Mouse (Mus musculus) kidney, postnatal 0 days (tissue): ENCODE data around the gene Phkb. TPM values are rescaled to one million over a fixed set of nuclear protein-coding genes. Genes with fewer than 3 reads are reported as not detected.

Experiments
- ATAC-seq: fragments of 200-750 bp; cut with Nextera tagmentation; replicated peaks from 2 replicates; pipeline ENCODE4 v1.8.0; 2017; ENCODE audit warnings: low read depth, moderate number of reproducible peaks, moderate TSS enrichment, moderate library complexity; ENCODE audit not compliant: low FRiP score
- DNase-seq: peaks from one replicate; pipeline ENCODE4 v3.0.0-alpha.2; 2016; ENCODE audit warnings: low spot score
- H3K27ac ChIP-seq: fragments of 300-500 bp; sonication (generic); 2 replicates; pipeline ENCODE4 v1.5.1; 2014; ENCODE audit warnings: mild to moderate bottlenecking
- H3K27me3 ChIP-seq: fragments of 300-500 bp; sonication (generic); 2 replicates; pipeline ENCODE4 v1.6.1; 2014; ENCODE audit warnings: low read length, mixed read lengths; ENCODE audit not compliant: insufficient read depth
- H3K36me3 ChIP-seq: fragments of 300-500 bp; sonication (generic); 2 replicates; pipeline ENCODE4 v1.6.1; 2014; ENCODE audit warnings: low read length, mixed read lengths; ENCODE audit not compliant: insufficient read depth
- H3K4me1 ChIP-seq: fragments of 300-500 bp; sonication (generic); replicated peaks from 2 replicates; pipeline ENCODE4 v1.6.1; 2014; ENCODE audit warnings: antibody characterized with exemption, low read length, mixed read lengths; ENCODE audit not compliant: insufficient read depth
- H3K4me2 ChIP-seq: fragments of 300-500 bp; sonication (generic); 2 replicates; pipeline ENCODE4 v1.6.1; 2014; ENCODE audit warnings: mild to moderate bottlenecking, low read length, moderate library complexity, mixed read lengths
- H3K4me3 ChIP-seq: fragments of 300-500 bp; sonication (generic); replicated peaks from 2 replicates; pipeline ENCODE4 v1.5.1; 2014; ENCODE audit warnings: low read depth, low read length
- H3K9ac ChIP-seq: fragments of 300-500 bp; sonication (generic); 2 replicates; pipeline ENCODE4 v1.6.1; 2014; ENCODE audit warnings: low read depth, low read length
- H3K9me3 ChIP-seq: fragments of 300-500 bp; sonication (generic); replicated peaks from 2 replicates; pipeline ENCODE4 v1.6.1; 2016; ENCODE audit warnings: low read length, inconsistent platforms, mixed read lengths
- CTCF ChIP-seq: IDR thresholded peaks from 2 replicates; pipeline ENCODE4 v1.5.1; 2016; ENCODE audit warnings: antibody characterized with exemption, low read depth, mild to moderate bottlenecking, moderate library complexity
- WGBS: fragments of 180-500 bp; shearing (Covaris S2); extraction: QIAGEN DNeasy Blood & Tissue Kit; methylation state at CpG from one replicate; pipeline ENCODE4 v1.1.7; 2014; 5-methylcytosine and 5-hydroxymethylcytosine counted together
- polyA plus RNA-seq: library from polyadenylated mRNA; unstranded; fragments of >200 nt; fragmentation: Nextera tagmentation; extraction: Ambion mirVana; gene quantifications from 2 replicates; pipeline ENCODE4 v1.2.1, GENCODE M21; 2015

Gene Phkb
- polyA plus RNA-seq, 1 experiment from 2014 or later, result 44.8 TPM

DNA sequence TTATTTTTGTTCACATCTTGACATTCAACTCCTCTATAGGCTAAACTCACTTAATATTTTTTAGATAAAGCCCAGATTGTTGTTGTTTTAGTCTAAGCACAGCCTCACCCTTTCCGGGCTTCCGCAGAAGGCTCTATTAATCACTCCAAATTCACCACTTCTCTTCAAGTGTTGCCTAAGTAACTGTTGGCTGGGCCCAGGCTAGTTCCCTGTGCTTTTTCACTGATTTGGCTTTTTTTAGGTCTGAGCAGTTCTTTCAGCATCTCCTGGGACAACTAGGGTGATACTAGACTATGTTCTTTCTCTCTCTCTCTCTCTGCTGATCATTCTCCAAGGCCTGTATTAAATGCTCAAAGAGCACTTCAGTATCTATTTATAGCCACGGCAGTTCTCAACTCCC lies 85.3 kb downstream of the Phkb start:
- H3K4me2 ChIP-seq, result no peak overlapping the region
- no peaks in the 10 kb centered on the region for H3K9me3 ChIP-seq
- H3K9ac ChIP-seq, result no peak overlapping the region
- no peak for TF ChIP-seq CTCF
- no peak for ATAC-seq
- DNase-seq, result peak; percentile 71
- no peaks in the 10 kb centered on the region for H3K36me3 ChIP-seq
- WGBS, result 44% methylated on average over 3 of the region's 3 CpGs
- no peak overlapping the region for H3K27ac ChIP-seq
- H3K27me3 ChIP-seq, result no peaks in the 10 kb centered on the region
- no peaks in the 10 kb centered on the region for H3K4me1 ChIP-seq
- H3K4me3 ChIP-seq, result no peak overlapping the region

GRCm38 (mm10) chr8:85936148-85936547 lies 95.4 kb downstream of the Phkb start:
- Histone ChIP-seq H3K27ac (no peak overlapping the region), H3K4me3 (no peak overlapping the region), H3K9me3 (no peaks in the 10 kb centered on the region), H3K27me3 (no peaks in the 10 kb centered on the region), H3K9ac (no peak overlapping the region), H3K36me3 (no peaks in the 10 kb centered on the region), H3K4me1 (no peaks in the 10 kb centered on the region), H3K4me2 (no peak overlapping the region)
- WGBS, result 89% methylated on average over 5 of the region's 5 CpGs
- no peak for TF ChIP-seq CTCF
- no peak for ATAC-seq
- DNase-seq, result no peak

GRCm38 (mm10) chr8:85937343-85937742 lies 96.6 kb downstream of the Phkb start:
- no peak overlapping the region for H3K4me2 ChIP-seq

DNA sequence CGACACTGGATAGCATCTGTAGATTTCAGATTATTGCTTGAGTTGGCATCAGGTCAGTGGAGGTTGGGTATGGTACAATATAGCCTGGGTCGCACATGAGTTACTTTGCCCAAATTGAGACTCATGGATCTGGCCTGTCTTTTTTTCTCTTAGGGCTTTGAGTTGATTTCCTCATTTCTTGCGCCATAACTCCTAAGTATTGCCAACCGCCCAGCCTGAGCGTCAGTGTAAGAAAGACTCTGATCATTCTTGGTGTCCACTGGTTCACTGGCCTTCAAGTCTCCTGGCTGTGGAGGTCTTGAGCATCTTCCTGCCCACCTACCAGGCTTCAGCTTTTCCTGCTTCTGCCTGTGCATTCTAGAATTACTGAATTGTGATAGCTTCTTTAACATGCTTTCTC lies 104.1 kb downstream of the Phkb start:
- DNase-seq, result no peak
- Histone ChIP-seq H3K36me3 (no peaks in the 10 kb centered on the region), H3K27ac (no peak overlapping the region), H3K27me3 (no peaks in the 10 kb centered on the region), H3K4me3 (no peak overlapping the region), H3K9ac (no peak overlapping the region), H3K4me1 (no peaks in the 10 kb centered on the region), H3K4me2 (no peak overlapping the region), H3K9me3 (no peaks in the 10 kb centered on the region)
- TF ChIP-seq CTCF, result no peak
- 93% methylated on average over 5 of the region's 5 CpGs for WGBS
- no peak for ATAC-seq

More at GRCm38 (mm10) chr8:85937343-85937742, 96.6 kb downstream of the Phkb start:
- no peak overlapping the region for H3K27ac ChIP-seq
- DNase-seq (peak; percentile 81), ATAC-seq (peak; percentile 54; the same call in 1 of the 2 replicates)
- H3K27me3 ChIP-seq, result no peaks in the 10 kb centered on the region
- no peak overlapping the region for H3K4me3 ChIP-seq
- H3K9ac ChIP-seq, result no peak overlapping the region
- H3K4me1 ChIP-seq, result no peaks in the 10 kb centered on the region
- 26% methylated on average over 7 of the region's 7 CpGs for WGBS
- TF ChIP-seq CTCF, result no peak
- H3K36me3 ChIP-seq, result no peaks in the 10 kb centered on the region
- no peaks in the 10 kb centered on the region for H3K9me3 ChIP-seq

DNA sequence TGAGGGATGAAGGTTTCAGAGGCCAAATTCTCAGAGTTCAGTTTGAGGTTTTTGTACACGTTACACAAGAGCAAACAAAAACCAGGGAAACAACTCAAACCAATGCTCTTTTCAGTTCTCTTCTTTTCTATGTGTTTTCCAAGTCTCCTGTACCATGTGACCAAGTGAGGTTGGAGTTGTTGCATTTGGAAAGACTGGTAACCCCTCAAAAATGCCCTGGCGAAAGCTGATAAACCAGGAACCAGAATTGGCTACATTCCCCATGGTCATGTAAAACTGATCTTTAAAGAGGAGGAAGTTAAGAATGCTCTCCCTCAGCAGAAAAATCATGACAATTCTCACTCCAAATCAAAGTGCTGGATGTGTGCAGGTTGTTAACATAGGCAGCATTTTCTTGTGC lies 117.6 kb downstream of the Phkb start:
- DNase-seq, result no peak
- H3K9me3 ChIP-seq, result no peaks in the 10 kb centered on the region
- no peak overlapping the region for H3K4me2 ChIP-seq
- H3K36me3 ChIP-seq, result 0 out of 2 replicates have a peak, but pooled peaks cover 5% of the 10 kb centered on the region
- no peak overlapping the region for H3K27ac ChIP-seq
- ATAC-seq, result no peak
- no peaks in the 10 kb centered on the region for H3K27me3 ChIP-seq
- no peak overlapping the region for H3K4me3 ChIP-seq
- 90% methylated on average over 2 of the region's 2 CpGs for WGBS
- H3K4me1 ChIP-seq, result no peaks in the 10 kb centered on the region
- no peak overlapping the region for H3K9ac ChIP-seq
- no peak for TF ChIP-seq CTCF

GRCm38 (mm10) chr8:85959880-85960279 lies 119.1 kb downstream of the Phkb start:
- ATAC-seq, result peak; percentile 46; the same call in 1 of the 2 replicates
- no peaks in the 10 kb centered on the region for H3K27me3 ChIP-seq
- no peak for TF ChIP-seq CTCF

DNA sequence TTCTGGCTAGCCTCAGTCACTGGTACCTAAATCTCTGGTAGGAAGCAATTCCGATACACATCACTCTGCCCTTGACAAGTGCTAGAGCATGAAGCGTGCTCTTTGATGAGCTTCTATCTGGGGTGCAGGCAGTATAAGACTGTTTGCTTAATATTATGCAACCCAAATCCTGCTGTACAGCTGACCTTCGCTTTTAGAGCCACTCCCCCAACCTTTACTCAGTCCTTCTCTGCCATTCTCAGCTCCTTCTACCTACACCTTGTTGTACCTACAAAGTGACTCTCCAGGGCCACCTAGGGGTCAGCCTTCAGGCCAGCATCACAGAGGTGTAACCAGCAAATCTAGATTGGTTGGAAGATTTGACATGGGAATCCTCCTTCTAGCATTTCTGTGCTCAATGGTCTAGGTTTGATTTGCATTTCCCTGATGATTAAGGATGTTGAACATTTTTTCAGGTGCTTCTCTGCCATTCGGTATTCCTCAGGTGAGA lies 136.9 kb downstream of the Phkb start:
- peaks cover 7% of the 10 kb centered on the region; the same call in 1 of the 2 replicates for H3K36me3 ChIP-seq
- no peak for TF ChIP-seq CTCF
- no peaks in the 10 kb centered on the region for H3K9me3 ChIP-seq
- H3K27me3 ChIP-seq, result no peaks in the 10 kb centered on the region
- no peak overlapping the region for H3K27ac ChIP-seq
- no peak for ATAC-seq
- H3K4me2 ChIP-seq, result no peak overlapping the region
- no peak for DNase-seq
- no peak overlapping the region for H3K9ac ChIP-seq
- H3K4me3 ChIP-seq, result no peak overlapping the region
- no peaks in the 10 kb centered on the region for H3K4me1 ChIP-seq
- WGBS, result 94% methylated on average over 4 of the region's 4 CpGs

More at GRCm38 (mm10) chr8:85959880-85960279, 119.1 kb downstream of the Phkb start:
- Histone ChIP-seq H3K9me3 (no peaks in the 10 kb centered on the region), H3K36me3 (0 out of 2 replicates have a peak, but pooled peaks cover 5% of the 10 kb centered on the region), H3K27ac (no peak overlapping the region), H3K4me2 (no peak overlapping the region), H3K4me3 (no peak overlapping the region), H3K9ac (no peak overlapping the region), H3K4me1 (no peaks in the 10 kb centered on the region)
- DNase-seq, result peak; percentile 56
- WGBS, result 55% methylated on average over 4 of the region's 4 CpGs
